Mouse (Mus musculus) layer of hippocampus, postnatal 25 days (tissue): ENCODE results near the gene Ahctf1. TPM values are rescaled to one million over a fixed set of nuclear protein-coding genes. Genes with fewer than 3 reads are reported as not detected.

ENCODE experiments used
- DNase-seq, 2 experiments: peaks; one replicate each; pipeline ENCODE4 v3.0.0; 2022; ENCODE audit warnings: mixed read lengths in 2 of 2, low spot score in 1 of 2; ENCODE audit errors: extremely low spot score in 1 of 2
- total RNA-seq, 2 experiments: library from RNA; stranded (reverse); gene quantifications; 2 replicates each; pipeline ENCODE4 v1.2.3; 2021

The Ahctf1 gene
- total RNA-seq, 2 experiments from 2014 or later, result 32.4 to 34.2 TPM

GRCm38 (mm10) chr1:179805751-179806150 is 2.3 kb upstream of the Ahctf1 start:
- no peak for DNase-seq

- peak in 1 of 2 experiments; percentile 6 for DNase-seq
Measured at GRCm38 (mm10) chr1:179804140-179804881, 831 bp upstream of the Ahctf1 start.

GRCm38 (mm10) chr1:179802610-179803512 is 619 bp downstream of the Ahctf1 start, which contains the start of gene Gm10518:
Gene Gm10518 (plus strand): TSS chr1:179803376.
- DNase-seq, result peak; percentile 40 to 53

GRCm38 (mm10) chr1:179798794-179799193 is 4.7 kb downstream of the Ahctf1 start:
- no peak for DNase-seq

GRCm38 (mm10) chr1:179787281-179787680 is 16.2 kb downstream of the Ahctf1 start:
- DNase-seq, result no peak

GRCm38 (mm10) chr1:179785502-179785901 is 18.0 kb downstream of the Ahctf1 start:
- no peak for DNase-seq

- no peak for DNase-seq
Measured at GRCm38 (mm10) chr1:179784098-179784497, 19.4 kb downstream of the Ahctf1 start.

GRCm38 (mm10) chr1:179776831-179777230 is 26.6 kb downstream of the Ahctf1 start:
- no peak for DNase-seq

GRCm38 (mm10) chr1:179760553-179760952 is 42.9 kb downstream of the Ahctf1 start:
- DNase-seq, result no peak

GRCm38 (mm10) chr1:179760086-179760485 is 43.4 kb downstream of the Ahctf1 start:
- no peak for DNase-seq

GRCm38 (mm10) chr1:179756477-179756876 is 47.0 kb downstream of the Ahctf1 start:
- DNase-seq, result no peak

- peak in 1 of 2 experiments; percentile 31 for DNase-seq
Measured at GRCm38 (mm10) chr1:179753006-179753405, 50.5 kb downstream of the Ahctf1 start.

- no peak for DNase-seq
Measured at GRCm38 (mm10) chr1:179752276-179752675, 51.2 kb downstream of the Ahctf1 start.

- no peak for DNase-seq
Measured at GRCm38 (mm10) chr1:179745171-179745570, 58.3 kb downstream of the Ahctf1 start, which contains the start of gene Kif28. Gene Kif28 (minus strand): TSS chr1:179745271.

- DNase-seq, result no peak
Measured at GRCm38 (mm10) chr1:179743593-179744193, 59.8 kb downstream of the Ahctf1 start.

GRCm38 (mm10) chr1:179736483-179736882 is 67.0 kb downstream of the Ahctf1 start:
- no peak for DNase-seq

- peak; percentile 59 to 74 for DNase-seq
Measured at GRCm38 (mm10) chr1:179734500-179735474, 68.7 kb downstream of the Ahctf1 start.

GRCm38 (mm10) chr1:179731391-179731790 is 72.1 kb downstream of the Ahctf1 start:
- DNase-seq, result no peak

GRCm38 (mm10) chr1:179728661-179729060 is 74.8 kb downstream of the Ahctf1 start:
- no peak for DNase-seq
